Mouse (Mus musculus): Measurements from ENCODE around the gene Fam205a1.
A peak's percentile ranks its signal among the peaks of the same experiment; 100 is the strongest.

GRCm38 (mm10) chr4:42876586-42877291 lies 23.1 kb upstream of the Fam205a1 start:
- peak; percentile 80 for TF ChIP-seq CTCF (IDR thresholded peaks at IDR 0.05)
- TF ChIP-seq EP300 (IDR thresholded peaks at IDR 0.05), result no peak

Measured in lung, postnatal 0 days (tissue).